Mouse (Mus musculus) adrenal gland, adult 2 months (tissue): Measurements from ENCODE around the gene Il5. TPM values are rescaled to one million over a fixed set of nuclear protein-coding genes. Genes with fewer than 3 reads are reported as not detected.
"Not testable (repeated sequence)": the region's sequence is repeated elsewhere in the genome, so short reads cannot be mapped to it uniquely, and the experiment has no call there.

Source experiments
- DNase-seq: peaks from one replicate; pipeline ENCODE4 v3.0.0; 2021
- polyA plus RNA-seq: library from polyadenylated mRNA; depleted of rRNA; stranded (reverse); fragments of >200 nt; gene quantifications from 2 replicates; pipeline ENCODE4 v1.2.3, GENCODE M21; 2012
- total RNA-seq, 2 experiments: library from RNA; stranded (reverse); gene quantifications; 2 replicates each; pipeline ENCODE4 v1.2.3; 2021

Gene Il5
- total and polyA plus RNA-seq, 3 experiments: 0.06 TPM; not detected in 2

DNA sequence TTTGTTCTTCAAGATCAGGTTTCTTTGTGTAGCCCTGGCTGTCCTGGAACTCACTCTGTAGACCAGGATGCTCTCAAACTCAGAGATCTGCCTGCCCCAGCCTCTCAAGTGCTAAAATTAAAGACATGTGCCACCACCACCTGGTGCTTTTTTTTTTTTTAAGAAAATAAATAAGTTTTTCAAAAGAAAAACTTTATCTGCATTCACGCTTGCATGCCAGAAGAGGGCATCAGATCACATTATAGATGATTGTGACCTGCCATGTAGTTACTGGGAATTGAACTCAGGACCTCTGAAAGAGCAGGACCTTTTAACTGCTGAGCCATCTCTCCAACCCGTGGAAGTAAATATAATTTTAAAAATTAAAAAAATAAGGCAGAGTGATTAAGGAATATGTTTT, 24.7 kb downstream of the Il5 start:
- DNase-seq: no peak

DNA sequence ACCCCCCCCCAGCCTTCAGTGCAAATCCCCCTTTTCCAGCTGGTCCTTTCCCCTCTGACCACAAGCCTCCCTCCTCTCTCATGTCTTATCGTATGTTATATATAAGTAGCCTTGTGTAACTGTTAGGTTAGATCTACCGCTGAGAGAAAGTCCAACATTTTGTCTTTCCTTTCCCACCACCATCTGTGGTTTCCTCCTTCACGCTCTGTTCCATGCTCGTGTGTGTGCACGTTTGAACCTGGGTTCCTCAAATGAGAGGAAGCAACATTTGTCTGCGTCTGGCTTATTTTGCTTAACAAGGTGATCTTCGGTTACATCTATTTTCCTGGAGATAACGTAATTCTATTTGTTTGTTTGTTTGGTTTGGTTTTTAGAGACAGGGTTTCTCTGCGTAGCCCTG, 27.4 kb downstream of the Il5 start:
- no peak for DNase-seq

DNA sequence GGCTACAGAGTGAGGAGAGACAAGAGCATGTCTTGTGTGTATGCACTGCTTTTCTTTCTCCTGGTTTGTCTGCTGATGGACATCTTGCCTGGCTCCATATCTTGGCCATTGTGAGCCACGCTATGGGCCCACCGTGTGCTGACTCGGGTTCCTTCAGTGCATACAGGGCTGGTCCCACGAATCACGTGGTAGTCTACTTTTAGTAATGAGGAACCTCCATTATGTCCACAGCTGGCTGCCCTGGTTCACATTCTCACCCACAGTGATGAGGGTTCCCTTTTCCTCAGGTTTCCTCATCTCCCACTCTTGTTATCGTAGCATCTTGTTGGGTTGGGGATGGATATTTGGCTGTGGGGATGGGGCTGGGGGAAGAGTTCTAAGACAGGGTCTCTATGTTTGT, 28.0 kb downstream of the Il5 start:
- no peak for DNase-seq

DNA sequence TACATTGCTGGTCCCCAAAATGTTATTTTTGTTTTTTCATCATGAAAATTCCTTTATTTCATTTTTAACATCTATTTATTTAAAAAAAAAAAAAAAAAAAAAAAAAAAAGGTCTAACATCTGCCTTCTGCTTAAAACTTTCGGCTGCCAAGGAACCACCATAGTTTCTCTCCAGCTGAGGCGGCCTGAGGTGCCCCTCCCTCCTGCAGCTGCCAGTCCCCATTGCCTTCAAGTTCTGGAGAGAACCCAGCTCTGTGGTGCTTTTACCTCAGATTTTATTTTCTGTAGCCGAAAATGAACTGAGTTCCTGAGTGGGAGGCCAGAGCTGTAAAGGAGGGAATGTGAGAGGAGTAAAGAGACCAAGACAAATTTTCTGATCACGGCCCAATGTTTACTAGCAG, 28.7 kb downstream of the Il5 start:
- no peak for DNase-seq

DNA sequence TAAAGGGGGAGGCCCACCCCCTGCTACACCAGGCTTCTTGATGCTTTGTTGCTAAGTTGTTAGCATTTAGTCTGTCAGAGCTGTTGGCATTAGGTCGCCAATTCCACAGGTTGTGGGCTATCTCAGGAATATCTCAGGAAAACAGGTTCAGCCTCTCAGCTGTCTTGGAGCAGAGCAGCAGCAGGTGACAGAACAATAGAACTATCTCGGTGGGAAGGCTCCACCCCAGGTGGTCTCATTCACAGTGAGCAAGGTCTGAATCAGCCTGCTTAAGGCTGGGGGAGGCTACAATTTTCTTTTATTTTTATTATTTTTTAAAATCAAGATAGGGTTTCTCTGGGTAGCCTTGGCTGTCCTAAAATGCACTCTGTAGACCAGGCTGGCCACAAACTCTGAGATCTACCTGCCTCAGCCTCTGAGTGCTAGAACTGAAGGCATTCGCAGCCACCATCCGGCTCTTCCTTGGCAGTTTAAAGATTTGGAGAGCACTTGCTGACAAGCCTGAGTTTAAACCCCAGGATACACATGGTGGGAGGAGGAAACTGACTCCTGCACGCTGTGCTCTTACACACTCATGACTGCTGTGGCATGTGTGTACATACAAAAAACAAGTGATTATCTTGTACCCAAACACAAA, 29.2 kb downstream of the Il5 start:
- DNase-seq: no peak

DNA sequence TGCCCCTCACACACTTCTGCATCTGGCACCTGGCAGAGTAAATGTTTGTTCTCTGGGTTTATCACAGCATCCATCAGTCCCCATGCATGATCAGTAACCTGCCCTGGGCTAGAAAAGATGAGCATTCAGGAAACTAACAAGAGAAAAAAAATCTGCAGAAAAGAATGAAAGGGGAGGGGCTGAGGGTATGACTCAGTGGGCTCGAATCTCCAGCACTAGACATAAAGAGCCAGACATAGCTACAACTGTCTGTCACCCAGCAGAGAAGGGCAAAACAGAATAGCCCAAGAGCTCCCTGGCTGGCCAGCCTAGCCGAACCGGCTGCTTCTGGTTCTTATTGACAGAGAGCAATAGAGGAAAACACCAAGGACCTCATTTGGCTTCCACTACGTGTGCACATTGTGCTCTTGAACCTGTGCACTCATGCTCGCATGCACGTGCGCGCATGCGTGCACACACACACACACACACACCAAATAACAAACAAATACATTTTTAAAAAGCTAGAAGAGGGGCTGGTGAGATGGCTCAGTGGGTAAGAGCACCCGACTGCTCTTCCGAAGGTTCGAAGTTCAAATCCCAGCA, 34.5 kb downstream of the Il5 start:
- DNase-seq: no peak

DNA sequence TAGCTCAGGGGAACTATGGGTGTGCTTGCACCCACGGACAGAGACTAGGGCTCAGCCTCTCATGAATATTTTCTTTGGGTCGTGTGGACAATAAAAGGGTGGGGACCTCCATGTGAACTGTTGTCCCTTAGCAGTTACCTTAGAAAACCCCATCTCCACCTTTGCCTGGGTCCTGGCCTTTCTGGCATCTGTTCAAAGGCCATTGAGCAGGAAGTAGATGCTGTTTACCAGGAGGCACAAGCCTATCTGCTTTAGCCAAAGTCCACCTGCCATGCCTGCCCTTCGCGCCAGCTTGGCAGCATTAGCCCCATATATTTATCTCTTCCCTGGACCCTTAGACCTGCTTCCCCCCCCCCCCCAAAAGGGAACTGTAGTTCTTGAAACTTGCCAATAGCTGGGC, 37.0 kb downstream of the Il5 start:
- DNase-seq: no peak

DNA sequence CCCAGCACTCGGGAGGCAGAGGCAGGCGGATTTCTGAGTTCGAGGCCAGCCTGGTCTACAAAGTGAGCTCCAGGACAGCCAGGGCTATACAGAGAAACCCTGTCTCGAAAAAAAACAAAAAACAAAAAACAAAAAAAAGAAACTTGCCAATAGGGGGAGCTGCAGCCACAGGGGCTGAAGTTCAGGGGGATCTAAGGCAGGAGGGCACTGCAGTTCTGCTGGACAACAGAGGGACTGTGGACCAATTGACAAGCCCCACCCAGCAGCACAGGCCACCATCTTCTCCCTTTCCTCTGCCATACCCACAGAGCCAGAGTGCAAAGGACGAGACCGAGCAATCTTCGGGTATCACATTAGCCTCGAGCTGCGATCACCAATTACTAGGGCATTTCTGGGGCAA, 37.4 kb downstream of the Il5 start:
- not testable (repeated sequence) for DNase-seq

DNA sequence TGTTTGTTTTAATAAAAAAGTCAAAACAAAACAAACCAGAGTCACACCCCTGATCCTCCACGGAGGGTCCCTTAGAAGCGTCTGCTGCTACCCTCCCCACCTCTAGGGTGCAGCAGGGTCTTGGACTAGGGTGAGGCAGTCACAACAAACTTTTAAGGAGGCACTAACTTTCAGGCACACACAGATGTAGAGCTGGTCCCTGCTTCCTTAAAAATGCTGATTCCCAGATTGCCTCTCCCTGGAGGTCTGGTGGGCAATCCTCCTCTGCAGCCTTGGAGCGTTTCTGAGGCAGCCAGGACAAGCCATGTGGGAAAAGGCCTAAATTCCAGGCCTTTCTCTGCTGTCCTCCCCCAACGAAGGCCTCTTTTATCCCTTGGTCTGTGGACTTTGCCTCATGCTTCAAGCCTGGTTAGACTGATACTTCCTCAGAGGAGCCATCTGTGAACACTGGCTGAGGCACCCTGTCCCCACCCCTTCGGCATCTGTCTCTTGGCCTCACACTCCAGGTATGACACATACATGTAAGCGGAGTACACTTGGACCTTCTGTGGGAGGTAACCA, 38.3 kb downstream of the Il5 start:
- DNase-seq: no peak

DNA sequence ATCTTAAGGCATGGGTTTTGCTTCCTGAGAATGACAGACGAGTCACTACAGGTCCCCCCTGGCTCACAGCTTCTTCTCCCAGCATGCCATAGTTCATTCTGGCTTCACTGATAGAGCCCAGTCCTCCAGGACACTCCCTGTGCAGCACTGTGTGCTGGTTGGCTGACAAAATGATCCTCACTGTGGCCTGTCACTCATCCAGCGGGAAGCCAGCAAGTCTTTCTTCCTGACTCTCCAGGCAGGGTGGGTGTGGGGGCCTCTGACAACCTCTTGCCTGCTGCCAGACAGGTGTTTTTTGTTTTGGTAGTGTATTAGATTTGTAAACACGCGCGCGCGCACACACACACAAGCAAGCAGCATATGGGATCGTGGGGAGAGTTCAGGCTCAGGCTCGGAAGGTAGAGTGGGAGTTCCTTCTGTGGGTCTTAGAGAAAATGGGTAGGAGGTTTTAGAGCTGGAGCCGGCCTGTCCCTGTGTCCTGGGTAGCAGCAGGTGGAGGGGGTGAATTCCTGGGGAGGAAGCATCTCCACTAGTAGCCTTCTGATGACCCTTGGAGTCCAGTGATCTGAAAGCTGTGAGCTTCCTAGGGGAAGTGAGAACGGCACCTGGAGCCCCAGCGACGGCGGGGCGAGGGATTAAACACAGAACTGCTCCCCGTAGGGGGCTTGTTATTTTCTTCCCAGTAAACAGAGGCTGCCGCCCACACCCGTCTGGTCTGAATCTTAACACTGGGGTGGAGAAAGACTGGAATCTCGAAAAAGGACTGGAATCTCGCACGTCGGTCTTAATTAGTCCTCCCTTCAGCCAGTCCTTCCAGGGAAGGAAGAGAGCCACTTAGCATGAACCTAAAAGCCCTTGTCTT, 39.2 kb downstream of the Il5 start:
- DNase-seq: no peak

DNA sequence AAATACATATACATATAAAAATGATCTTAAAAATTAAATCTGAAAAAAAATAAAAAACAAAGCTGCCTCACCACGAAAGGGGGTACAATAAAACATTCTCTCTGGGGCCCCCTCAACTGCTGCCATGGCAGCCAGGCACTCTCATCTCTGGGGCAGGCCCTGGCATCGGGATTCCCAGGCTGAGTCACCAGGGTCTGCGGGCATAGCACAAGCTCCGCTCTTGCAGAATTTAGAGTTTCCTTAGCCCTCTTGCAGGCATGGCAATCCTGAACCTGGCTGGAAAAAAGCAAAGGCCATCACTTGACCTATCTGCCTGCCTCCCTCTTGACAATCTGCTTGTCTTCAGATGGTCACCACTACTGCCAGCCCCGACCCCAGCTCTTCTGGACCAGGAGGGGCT, 40.7 kb downstream of the Il5 start:
- peak; percentile 69 for DNase-seq

DNA sequence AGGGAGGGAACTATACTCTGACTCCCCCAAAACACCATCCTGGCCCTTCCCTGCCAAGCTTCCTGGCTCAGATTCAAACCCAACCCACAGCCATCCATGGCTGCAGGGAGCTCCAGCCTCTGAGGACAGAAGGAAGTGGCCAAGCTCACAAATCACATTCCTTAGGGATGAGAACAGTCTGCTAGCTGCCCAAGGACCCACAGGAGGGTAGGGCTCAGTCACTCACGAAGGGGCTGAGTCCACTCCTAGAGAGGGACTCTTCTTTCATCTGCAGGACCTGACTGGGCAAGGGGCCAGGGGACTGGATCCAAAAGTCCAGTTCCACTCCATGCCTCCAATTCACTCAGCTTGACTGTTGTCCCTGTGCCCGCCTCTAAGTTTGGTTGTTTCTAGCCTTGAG, 41.2 kb downstream of the Il5 start:
- peak; percentile 93 for DNase-seq

DNA sequence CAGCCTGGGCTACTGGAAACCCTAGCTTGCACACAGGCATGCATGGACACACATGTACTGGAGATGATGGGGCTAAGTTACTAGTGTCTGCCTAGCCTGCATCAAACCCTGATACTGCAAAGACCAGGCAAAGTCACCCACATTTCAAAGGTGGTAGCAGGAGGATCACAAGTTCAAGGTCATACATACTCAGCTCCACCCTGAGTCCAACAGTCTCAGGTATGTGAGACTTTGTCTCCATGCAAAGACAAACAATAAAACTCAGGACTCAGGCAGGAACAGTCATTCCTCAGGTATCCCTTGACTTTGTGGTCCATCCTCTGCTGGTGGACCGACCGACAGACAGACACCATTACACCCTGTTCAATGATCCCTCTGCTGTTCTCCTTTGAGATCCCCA, 41.8 kb downstream of the Il5 start:
- no peak for DNase-seq

DNA sequence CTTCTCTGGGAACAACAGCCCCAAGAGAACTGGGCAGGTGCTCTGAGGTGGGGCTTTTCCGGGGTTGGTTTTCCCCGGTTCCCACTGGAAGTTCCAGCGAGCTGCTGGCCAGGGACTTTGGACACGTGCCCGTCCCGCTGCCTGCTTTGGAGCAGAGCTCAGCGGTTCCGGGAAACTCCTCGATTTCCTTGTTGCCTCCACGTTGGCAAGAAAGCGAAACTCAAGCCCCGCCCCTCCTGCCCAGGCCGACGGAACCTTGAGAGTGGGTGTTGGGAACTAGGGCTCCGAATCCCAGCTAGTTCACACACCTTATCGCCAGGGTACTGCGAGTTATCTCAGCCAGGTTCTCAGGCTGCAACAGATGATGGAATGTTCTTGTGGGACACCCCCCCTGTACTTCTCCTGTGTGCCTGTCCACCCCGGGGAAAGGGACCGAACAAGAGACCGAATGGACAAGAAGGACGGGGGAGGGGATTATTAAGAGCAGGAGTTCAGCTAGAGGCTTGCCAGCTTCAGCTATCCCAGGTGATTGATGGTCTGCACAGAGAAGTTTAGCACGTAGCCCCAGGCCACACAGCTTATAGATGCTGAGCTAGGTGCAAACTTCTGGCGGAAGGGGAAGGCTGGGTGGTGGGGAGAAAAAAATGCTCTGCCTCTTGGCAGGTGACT, 42.4 kb downstream of the Il5 start:
- DNase-seq: peak; percentile 95

DNA sequence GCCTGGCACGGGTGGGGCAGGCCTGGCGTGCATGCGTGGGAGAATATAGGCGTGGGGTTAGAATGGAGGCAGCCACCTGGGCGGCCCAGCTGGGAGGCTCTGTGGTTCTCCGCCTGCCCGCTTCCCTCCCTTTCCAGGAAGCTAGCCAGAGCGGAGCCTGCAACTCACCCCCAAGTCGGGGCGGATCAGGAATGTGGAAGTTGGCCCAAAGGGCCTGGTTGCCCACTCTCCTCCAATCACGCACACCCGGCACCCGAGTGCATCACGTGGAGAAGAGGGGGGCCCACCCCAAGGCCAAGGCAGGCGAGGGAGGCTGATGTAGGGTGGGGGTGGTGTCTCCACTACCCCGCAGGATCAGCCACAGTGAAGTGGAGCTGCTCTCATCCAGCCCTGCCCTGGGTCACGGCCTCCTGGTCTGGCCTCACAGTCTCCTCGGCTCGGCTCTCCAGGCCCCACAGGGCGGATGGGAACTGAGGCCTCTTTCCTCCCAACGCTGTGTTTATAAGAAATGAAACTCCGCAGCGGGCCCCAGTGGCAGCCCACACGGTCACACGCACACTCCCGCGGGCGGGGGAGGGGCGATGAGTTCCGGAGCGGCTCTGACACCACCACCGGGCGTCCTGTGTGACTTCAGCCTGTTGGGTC, 43.0 kb downstream of the Il5 start:
- DNase-seq: peak; percentile 95

DNA sequence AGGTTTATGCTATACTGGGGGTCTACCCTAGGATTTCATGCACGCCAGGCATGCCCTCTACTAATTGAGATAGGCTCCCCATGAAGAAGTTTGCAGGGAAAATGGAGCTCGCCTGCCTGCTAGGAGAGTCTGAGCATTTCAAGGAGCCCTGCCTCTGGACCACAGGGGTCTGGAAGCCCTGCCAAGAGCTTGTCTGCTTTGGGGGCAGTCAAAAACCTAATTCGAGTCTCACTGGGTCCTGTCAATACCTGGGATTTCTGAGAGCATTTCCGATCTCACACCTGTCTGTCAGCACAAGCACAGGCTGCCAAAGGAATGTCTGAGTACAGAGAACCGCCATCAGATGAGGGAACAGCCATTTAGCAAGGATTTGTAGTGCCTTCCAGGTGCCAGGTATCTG, 44.0 kb downstream of the Il5 start:
- DNase-seq: no peak

DNA sequence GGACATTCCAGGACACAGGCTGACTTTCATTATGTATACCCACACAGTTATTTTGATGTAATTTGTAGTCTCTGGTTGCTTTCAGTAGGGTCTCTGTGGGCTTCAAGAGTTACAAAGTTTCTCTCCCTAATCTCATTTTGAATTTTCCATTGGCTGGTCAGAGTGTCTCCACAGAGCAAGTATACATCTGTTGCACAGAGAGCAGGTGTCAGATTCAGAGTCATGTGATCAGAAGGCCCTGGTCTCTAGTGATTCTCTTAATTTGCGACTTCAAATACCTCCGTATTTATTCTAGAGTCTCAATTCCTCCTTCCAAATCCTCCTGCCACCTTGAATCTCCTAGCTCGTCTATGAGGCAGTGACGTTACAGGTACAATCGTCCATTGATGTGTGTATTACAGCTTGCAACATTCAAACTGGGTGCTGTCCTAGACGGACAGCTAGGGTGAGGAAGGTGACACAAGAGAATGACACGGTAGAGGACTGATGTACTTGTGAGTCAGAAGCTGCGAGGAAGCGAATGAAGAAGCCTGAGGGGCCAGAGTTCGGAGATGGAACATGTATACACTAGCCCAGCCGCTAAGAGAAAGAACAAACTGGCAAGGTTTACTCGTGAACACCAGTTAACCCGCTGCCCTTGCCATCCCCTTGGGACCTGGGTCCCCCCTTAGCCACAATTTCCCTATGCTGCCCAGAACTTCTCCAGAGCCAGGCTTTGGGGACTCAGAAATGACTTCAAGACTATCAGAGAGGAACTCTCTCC, 48.0 kb downstream of the Il5 start:
- DNase-seq: no peak

DNA sequence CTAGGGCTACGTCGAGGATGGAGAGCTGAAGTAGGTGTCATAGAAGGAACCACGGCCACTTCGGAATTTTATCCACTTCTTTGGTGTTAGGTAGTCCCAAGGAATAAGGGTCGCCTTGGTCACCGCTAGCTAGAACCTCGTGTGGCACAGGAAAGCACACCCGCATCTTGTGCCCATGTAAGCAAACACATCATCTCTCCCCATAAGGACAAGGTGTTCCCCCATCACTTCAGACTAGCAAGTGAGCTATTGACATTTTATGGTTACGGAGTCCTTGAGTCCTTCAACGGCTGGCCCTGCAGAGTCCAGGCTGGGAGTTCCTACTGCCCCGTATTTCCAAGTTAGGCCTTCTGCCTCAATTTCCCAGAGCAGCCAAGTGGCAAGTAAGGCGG, 48.6 kb downstream of the Il5 start:
- no peak for DNase-seq

DNA sequence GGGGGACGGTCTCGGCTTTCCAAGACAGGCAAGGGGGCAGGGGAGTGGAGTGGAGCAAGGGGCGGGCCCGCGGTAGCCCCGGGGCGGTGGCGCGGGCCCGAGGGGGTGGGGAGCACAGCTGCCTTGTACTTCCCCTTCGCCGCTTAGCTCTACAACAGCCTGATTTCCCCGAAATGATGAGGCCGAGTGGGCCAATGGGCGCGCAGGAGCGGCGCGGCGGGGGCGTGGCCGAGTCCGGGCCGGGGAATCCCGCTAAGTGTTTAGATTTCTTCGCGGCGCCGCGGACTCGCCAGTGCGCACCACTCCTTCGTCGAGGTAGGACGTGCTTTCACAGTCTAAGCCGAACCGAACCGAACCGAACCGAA, 49.1 kb downstream of the Il5 start, which contains the start of gene Irf1:
Irf1 (plus strand) TSS at position 255 of the 365 bp plus-strand sequence.
- DNase-seq: peak; percentile 98

DNA sequence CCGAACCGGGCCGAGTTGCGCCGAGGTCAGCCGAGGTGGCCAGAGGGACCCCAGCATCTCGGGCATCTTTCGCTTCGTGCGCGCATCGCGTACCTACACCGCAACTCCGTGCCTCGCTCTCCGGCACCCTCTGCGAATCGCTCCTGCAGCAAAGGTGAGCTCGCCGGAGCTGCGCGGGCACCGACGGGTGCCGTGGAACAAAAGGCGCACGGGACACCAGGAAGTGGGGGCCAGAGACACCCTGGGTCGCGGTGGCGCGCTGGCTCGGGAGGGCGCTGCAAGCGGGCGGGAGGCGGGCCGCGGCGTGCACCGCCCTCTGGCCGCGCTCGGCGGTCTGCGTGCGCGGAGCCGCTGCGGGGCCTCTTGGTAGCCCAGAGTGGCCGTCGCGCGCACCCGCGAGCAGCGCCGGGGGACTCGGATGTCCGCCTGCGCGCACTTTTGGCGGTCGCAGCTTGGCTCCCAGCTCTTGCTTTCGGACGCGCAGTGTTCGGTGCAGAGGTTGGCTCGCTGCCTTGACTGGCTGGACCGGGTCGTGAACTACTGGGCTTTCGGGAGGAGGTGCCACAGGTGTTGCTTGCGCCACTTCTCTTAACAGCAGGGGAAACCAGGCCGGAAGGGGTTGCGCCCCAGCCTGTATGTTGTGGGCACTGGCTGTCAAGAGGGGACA, 49.7 kb downstream of the Il5 start:
- peak; percentile 91 for DNase-seq
